ENCODE assay signal across 34 mouse cellular contexts in the genomic region with DNA sequence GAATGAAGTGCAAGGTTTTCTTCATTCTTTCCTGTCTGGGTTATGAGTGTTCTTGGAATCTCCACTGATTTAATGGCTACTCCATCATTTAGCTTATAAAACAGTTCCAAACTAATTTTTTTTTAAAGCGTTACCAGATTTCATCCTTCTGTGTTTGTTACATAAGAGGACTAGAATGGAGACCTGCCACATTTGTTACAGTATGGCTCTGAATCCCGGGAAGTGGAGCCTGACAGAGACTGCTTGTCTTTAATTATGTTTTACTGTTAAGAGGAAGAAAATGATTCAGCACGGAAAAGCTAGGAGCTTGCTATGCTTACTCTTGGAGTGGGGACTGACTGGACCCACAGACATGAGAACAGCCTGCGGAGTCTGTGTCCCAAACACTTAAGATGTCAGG. TPM values are rescaled to one million over a fixed set of nuclear protein-coding genes. Genes with fewer than 3 reads are reported as not detected.
"Had no signal": no experiment of that assay in that cellular context is flagged by ENCODE, and none has a peak within 500 bp of the region (broad histone marks: within the 10 kb centered on the region; RNA-seq: fewer than 3 reads in every experiment).

No protein-coding gene starts in this region.

- H3K4me1 ChIP-seq: heart, embryonic 12.5 days; hindbrain, embryonic 10.5 days; hindbrain, embryonic 13.5 days; hindbrain, embryonic 15.5 days; kidney, embryonic 15.5 days; limb, embryonic 10.5 days; limb, embryonic 12.5 days; liver, embryonic 13.5 days; liver, embryonic 15.5 days had no signal

- H3K9me3 ChIP-seq: heart, embryonic 12.5 days; hindbrain, embryonic 10.5 days; hindbrain, embryonic 13.5 days; hindbrain, embryonic 15.5 days; kidney, embryonic 15.5 days; limb, embryonic 10.5 days; limb, embryonic 12.5 days; liver, embryonic 13.5 days; liver, embryonic 15.5 days had no signal

- ATAC-seq: hindbrain, postnatal 0 days; intestine, embryonic 16.5 days; liver, postnatal 0 days had no signal

- H3K4me2 ChIP-seq: heart, embryonic 12.5 days; hindbrain, embryonic 13.5 days; hindbrain, embryonic 15.5 days; kidney, embryonic 15.5 days; limb, embryonic 12.5 days; liver, embryonic 11.5 days; liver, embryonic 13.5 days; liver, embryonic 15.5 days had no signal

- DNase-seq: gastrocnemius, adult 2 months; gastrocnemius, postnatal 10 days; gastrocnemius, postnatal 25 days; heart, adult 2 months; heart, postnatal 10 days; heart, postnatal 4 days; kidney, adult 11 months; kidney, adult 2 months; kidney, adult 9 months; kidney, postnatal 14 days; kidney, postnatal 36 days; liver; liver, embryonic 13.5 days; liver, postnatal 0 days had no signal

- H3K27me3 ChIP-seq: heart, embryonic 12.5 days; hindbrain, embryonic 13.5 days; hindbrain, embryonic 15.5 days; kidney, embryonic 15.5 days; limb, embryonic 12.5 days; liver, embryonic 13.5 days; liver, embryonic 15.5 days had no signal

- H3K9ac ChIP-seq: heart, embryonic 12.5 days; hindbrain, embryonic 13.5 days; hindbrain, embryonic 15.5 days; kidney, embryonic 15.5 days; limb, embryonic 12.5 days; liver, embryonic 13.5 days; liver, embryonic 15.5 days; liver, postnatal 0 days had no signal

- H3K4me3 ChIP-seq: gastrocnemius, adult 2 months; heart, adult 2 months; heart, embryonic 12.5 days; hindbrain, embryonic 10.5 days; hindbrain, embryonic 13.5 days; hindbrain, embryonic 15.5 days; kidney, embryonic 15.5 days; left cerebral cortex, adult 2 months; limb, embryonic 10.5 days; limb, embryonic 12.5 days; liver, embryonic 13.5 days; liver, embryonic 15.5 days had no signal

- H3K27ac ChIP-seq: gastrocnemius, adult 2 months; heart, adult 2 months; hindbrain, embryonic 10.5 days; hindbrain, embryonic 13.5 days; hindbrain, embryonic 15.5 days; hindbrain, postnatal 0 days; kidney, embryonic 15.5 days; kidney, postnatal 0 days; left cerebral cortex, adult 2 months; limb, embryonic 10.5 days; limb, embryonic 12.5 days; liver, embryonic 13.5 days; liver, embryonic 15.5 days had no signal

RNA-seq across cellular contexts. Expression of a gene that starts 5.0 kb away (rescaled TPM):
- total RNA-seq: gastrocnemius, postnatal 25 days; granulocyte monocyte progenitor cell, adult 5-6 weeks; heart, adult 2 months; heart, postnatal 25 days; left cerebral cortex, postnatal 14 days had no signal
- polyA plus RNA-seq: heart, adult 2 months; heart, embryonic 12.5 days; heart, embryonic 14.5 days; heart, embryonic 16.5 days; hindbrain, embryonic 10.5 days; hindbrain, embryonic 13.5 days; hindbrain, embryonic 15.5 days; intestine, embryonic 14.5 days; intestine, embryonic 16.5 days; kidney, adult 2 months; kidney, embryonic 15.5 days; kidney, postnatal 0 days; large intestine, adult 2 months; limb, embryonic 10.5 days; limb, embryonic 12.5 days; liver, embryonic 11.5 days; liver, embryonic 13.5 days; liver, embryonic 15.5 days; liver, postnatal 0 days had no signal
